Mouse (Mus musculus) lung, postnatal 0 days (tissue): Measurements from ENCODE around the gene Thoc6. TPM values are rescaled to one million over a fixed set of nuclear protein-coding genes. Genes with fewer than 3 reads are reported as not detected.

ENCODE experiments used
- ATAC-seq: fragments of 200-750 bp; cut with Nextera tagmentation; 2 replicates; pipeline ENCODE4 v1.8.0; 2017; ENCODE audit warnings: moderate library complexity
- DNase-seq: peaks from one replicate; pipeline ENCODE4 v3.0.0-alpha.2; 2016; ENCODE audit warnings: low spot score
- H3K27ac ChIP-seq: fragments of 300-500 bp; sonication (generic); 2 replicates; pipeline ENCODE4 v1.5.1; 2014; ENCODE audit warnings: antibody characterized with exemption, mild to moderate bottlenecking, low read length, mixed read lengths
- H3K27me3 ChIP-seq: fragments of 300-500 bp; sonication (generic); replicated peaks from 2 replicates; pipeline ENCODE4 v1.6.1; 2014; ENCODE audit warnings: low read length, mixed read lengths; ENCODE audit not compliant: insufficient read depth
- H3K36me3 ChIP-seq: fragments of 300-500 bp; sonication (generic); 2 replicates; pipeline ENCODE4 v1.6.1; 2014; ENCODE audit warnings: low read length, mixed read lengths; ENCODE audit not compliant: insufficient read depth
- H3K4me1 ChIP-seq: fragments of 300-500 bp; sonication (generic); 2 replicates; pipeline ENCODE4 v1.6.1; 2014; ENCODE audit warnings: antibody characterized with exemption, low read depth, low read length, mixed read lengths; ENCODE audit not compliant: insufficient read depth
- H3K4me2 ChIP-seq: fragments of 300-500 bp; sonication (generic); replicated peaks from 2 replicates; pipeline ENCODE4 v1.6.1; 2014; ENCODE audit warnings: low read depth, mild to moderate bottlenecking, low read length, moderate library complexity, mixed read lengths
- H3K4me3 ChIP-seq: fragments of 300-500 bp; sonication (generic); 2 replicates; pipeline ENCODE4 v1.5.1; 2014; ENCODE audit warnings: low read depth, low read length
- H3K9ac ChIP-seq: fragments of 300-500 bp; sonication (generic); replicated peaks from 2 replicates; pipeline ENCODE4 v1.6.1; 2014; ENCODE audit warnings: low read depth, mild to moderate bottlenecking
- H3K9me3 ChIP-seq: fragments of 300-500 bp; sonication (generic); 2 replicates; pipeline ENCODE4 v1.6.1; 2016; ENCODE audit warnings: low read length, mixed read lengths
- CTCF ChIP-seq: IDR thresholded peaks from 2 replicates; pipeline ENCODE4 v1.5.1; 2016; ENCODE audit warnings: antibody characterized with exemption, mild to moderate bottlenecking
- EP300 ChIP-seq: IDR thresholded peaks from 2 replicates; pipeline ENCODE4 v1.6.1; 2016; ENCODE audit warnings: antibody characterized with exemption, mild to moderate bottlenecking, control low read depth
- WGBS: fragments of 180-500 bp; shearing (Covaris S2); extraction: QIAGEN DNeasy Blood & Tissue Kit; methylation state at CpG from one replicate; pipeline ENCODE4 v1.1.7; 2014; 5-methylcytosine and 5-hydroxymethylcytosine counted together
- polyA plus RNA-seq: library from polyadenylated mRNA; unstranded; fragments of >200 nt; fragmentation: Nextera tagmentation; extraction: Ambion mirVana; gene quantifications from 2 replicates; pipeline ENCODE4 v1.2.1, GENCODE M21; 2015

Thoc6 gene
- polyA plus RNA-seq, 1 experiment from 2014 or later, result 18.1 TPM

- Histone ChIP-seq H3K9ac (no peak overlapping the region), H3K4me1 (no peaks in the 10 kb centered on the region), H3K27ac (no peak overlapping the region), H3K4me2 (no peak overlapping the region), H3K27me3 (no peaks in the 10 kb centered on the region), H3K9me3 (no peaks in the 10 kb centered on the region), H3K36me3 (no peaks in the 10 kb centered on the region), H3K4me3 (no peak overlapping the region)
- no peak for TF ChIP-seq CTCF
- no peak for TF ChIP-seq EP300
- WGBS, result 69% methylated on average over 6 of the region's 7 CpGs
- DNase-seq (no peak), ATAC-seq (no peak)
Measured at GRCm38 (mm10) chr17:23705525-23706104, 31.9 kb upstream of the Thoc6 start.

- TF ChIP-seq CTCF, result no peak
- no peak for TF ChIP-seq EP300
- Histone ChIP-seq H3K4me1 (no peaks in the 10 kb centered on the region), H3K27ac (no peak overlapping the region), H3K4me3 (no peak overlapping the region), H3K27me3 (no peaks in the 10 kb centered on the region), H3K4me2 (no peak overlapping the region), H3K9ac (no peak overlapping the region), H3K36me3 (no peaks in the 10 kb centered on the region), H3K9me3 (no peaks in the 10 kb centered on the region)
- DNase-seq (no peak), ATAC-seq (no peak)
- 35% methylated on average over 7 of the region's 7 CpGs for WGBS
Measured at GRCm38 (mm10) chr17:23704741-23705140, 31.1 kb upstream of the Thoc6 start.

DNA sequence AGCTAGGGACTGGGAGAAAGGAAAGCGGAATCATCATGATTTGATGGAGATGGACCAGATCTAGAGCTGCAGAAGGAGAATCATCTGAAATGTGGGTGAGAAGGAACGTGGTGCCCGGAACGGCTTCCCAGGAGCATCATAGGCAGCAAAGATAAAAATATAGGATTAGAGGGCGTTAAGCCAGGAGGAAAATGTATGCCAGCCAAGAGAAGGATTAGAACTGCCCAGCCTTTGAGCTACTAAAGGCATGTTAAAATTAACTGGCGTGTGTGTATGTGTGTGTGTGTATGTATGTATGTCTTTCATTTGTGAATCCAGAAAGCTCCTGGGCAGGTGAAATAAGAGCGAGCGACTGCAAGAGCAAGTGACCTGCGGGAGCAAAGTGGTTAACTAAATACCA, 29.6 kb upstream of the Thoc6 start:
- no peaks in the 10 kb centered on the region for H3K4me1 ChIP-seq
- no peak overlapping the region for H3K4me2 ChIP-seq
- no peak for DNase-seq
- H3K9ac ChIP-seq, result no peak overlapping the region
- no peaks in the 10 kb centered on the region for H3K27me3 ChIP-seq
- 81% methylated on average over 9 of the region's 9 CpGs for WGBS
- no peak for ATAC-seq
- no peak for TF ChIP-seq CTCF
- no peak for TF ChIP-seq EP300
- H3K9me3 ChIP-seq, result no peaks in the 10 kb centered on the region
- no peak overlapping the region for H3K4me3 ChIP-seq
- H3K36me3 ChIP-seq, result no peaks in the 10 kb centered on the region
- H3K27ac ChIP-seq, result no peak overlapping the region

DNA sequence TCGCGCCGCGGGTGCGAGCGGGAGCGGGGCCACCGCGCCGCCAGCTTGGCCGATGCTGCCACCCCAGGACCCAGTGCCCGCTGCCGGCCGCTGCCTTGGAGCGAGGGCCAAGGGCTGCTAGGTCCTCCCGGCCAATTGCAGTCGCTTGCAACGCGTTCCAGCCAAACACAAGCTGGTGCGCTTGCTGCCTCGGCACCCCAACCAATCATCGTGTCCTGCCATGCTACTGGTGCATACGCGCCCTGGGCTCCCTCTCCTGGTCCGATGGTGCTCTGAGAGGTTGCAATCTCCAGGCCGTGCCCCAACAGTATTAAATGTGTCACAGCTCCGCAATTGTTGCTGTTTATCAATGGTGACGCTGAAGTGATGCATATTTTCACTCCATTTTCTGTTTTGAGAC, 26.4 kb upstream of the Thoc6 start:
- no peak overlapping the region for H3K9ac ChIP-seq
- H3K4me1 ChIP-seq, result no peaks in the 10 kb centered on the region
- WGBS, result 2% methylated on average over 20 of the region's 28 CpGs
- no peak overlapping the region for H3K27ac ChIP-seq
- ATAC-seq, result peak; percentile 99
- TF ChIP-seq CTCF, result peak; percentile 93
- TF ChIP-seq EP300, result no peak
- no peaks in the 10 kb centered on the region for H3K36me3 ChIP-seq
- peak; percentile 95 for DNase-seq
- no peaks in the 10 kb centered on the region for H3K27me3 ChIP-seq
- H3K4me3 ChIP-seq, result peak overlapping the region; percentile 60
- H3K9me3 ChIP-seq, result no peaks in the 10 kb centered on the region
- peak overlapping the region; percentile 100 for H3K4me2 ChIP-seq

DNA sequence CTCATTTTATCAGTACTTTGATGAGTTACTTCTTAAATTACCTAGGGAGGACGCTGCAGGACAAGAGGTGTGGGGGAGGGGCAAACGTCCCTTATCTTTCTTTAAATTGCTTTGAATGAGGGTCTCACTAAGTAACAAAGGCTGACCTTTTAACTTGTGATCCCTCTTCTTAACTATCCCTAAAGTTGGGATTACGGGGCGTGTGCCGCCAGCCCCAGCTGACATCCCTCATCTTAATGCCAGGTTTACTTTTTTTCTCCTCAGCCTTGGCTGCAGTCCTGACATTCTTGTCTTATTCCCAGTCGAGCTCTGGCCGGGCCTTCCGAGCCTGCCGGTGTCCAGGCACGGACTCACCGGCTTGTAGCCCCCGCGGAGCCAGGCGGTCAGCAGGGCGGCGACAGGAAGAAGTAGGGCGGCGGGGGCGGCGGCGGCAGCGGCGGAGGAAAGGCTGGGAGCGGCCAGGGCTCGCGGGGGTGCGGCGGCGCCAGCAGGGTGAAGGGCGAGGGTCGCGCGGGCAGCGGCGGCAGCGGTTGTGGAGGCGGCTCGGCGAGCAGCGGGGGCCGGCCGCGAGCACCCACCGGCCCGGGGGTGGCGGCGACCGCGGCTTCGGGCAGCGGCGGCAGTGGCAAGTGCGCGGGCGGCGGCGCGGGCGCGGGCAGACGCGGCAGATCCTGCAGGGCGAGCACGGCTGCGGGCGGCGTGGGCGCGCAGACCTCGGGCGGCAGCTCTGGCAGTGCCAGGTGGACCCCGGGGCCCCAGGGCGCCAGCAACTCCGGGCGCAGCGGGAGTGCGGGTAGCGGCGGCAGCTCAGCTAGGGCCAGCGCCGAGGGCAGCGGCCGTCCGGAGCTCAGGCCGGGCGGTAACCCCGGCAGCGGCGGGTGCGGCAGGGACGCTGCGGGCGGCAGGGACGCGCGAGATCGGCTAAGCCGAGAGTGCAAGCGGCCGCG, 25.7 kb upstream of the Thoc6 start:
- no peak overlapping the region for H3K27ac ChIP-seq
- H3K4me2 ChIP-seq, result peak overlapping the region; percentile 100
- WGBS, result 2% methylated on average over 67 of the region's 101 CpGs
- H3K4me1 ChIP-seq, result no peaks in the 10 kb centered on the region
- TF ChIP-seq CTCF (no peak; the same call in 1 of the 2 replicates), EP300 (no peak)
- ATAC-seq (peak; percentile 56), DNase-seq (peak; percentile 49)
- no peaks in the 10 kb centered on the region for H3K9me3 ChIP-seq
- H3K9ac ChIP-seq, result peak overlapping the region; percentile 32; the same call in 1 of the 2 replicates
- no peaks in the 10 kb centered on the region for H3K27me3 ChIP-seq
- no peaks in the 10 kb centered on the region for H3K36me3 ChIP-seq
- H3K4me3 ChIP-seq, result peak overlapping the region; percentile 60

GRCm38 (mm10) chr17:23695801-23696200, 22.1 kb upstream of the Thoc6 start:
- Histone ChIP-seq H3K27ac (no peak overlapping the region), H3K27me3 (no peaks in the 10 kb centered on the region), H3K9ac (no peak overlapping the region), H3K4me2 (no peak overlapping the region), H3K36me3 (no peaks in the 10 kb centered on the region), H3K4me3 (no peak overlapping the region), H3K4me1 (no peaks in the 10 kb centered on the region), H3K9me3 (no peaks in the 10 kb centered on the region)
- ATAC-seq (no peak), DNase-seq (no peak)
- TF ChIP-seq EP300 (no peak), CTCF (no peak)
- WGBS, result 12% methylated on average over 3 of the region's 3 CpGs
